Comparison of ENCODE assay signal across 24 mouse cellular contexts in the genomic region with DNA sequence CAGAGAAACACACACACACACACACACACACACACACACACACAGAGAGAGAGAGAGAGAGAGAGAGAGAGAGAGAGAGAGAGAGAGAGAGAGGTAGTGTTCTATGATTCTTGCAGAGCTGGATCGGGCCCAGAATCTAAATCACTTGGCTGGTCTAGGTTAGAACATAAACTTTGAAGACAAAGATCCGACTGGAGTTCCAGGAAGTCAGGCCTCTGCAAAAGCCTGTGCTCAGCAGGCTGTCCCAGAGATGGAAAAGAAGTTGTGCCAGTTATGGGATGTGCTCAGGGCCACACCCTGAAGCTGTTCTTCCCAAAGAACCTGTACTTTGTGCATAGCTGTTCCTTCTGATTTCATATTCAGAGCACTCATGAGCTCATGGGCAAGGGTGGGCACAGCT. TPM values are rescaled to one million over a fixed set of nuclear protein-coding genes. Genes with fewer than 3 reads are reported as not detected.
A peak's percentile ranks its signal among the peaks of the same experiment; 100 is the strongest.
DNase-seq lines count a peak whose midpoint lies in the region; ATAC-seq and TF ChIP-seq lines count a peak whose summit lies in the region.
"Had no signal": no experiment of that assay in that cellular context is flagged by ENCODE, and none has a peak within 500 bp of the region (broad histone marks: within the 10 kb centered on the region; RNA-seq: fewer than 3 reads in every experiment).

No protein-coding gene starts in this region.

- no peaks in the 10 kb centered on the region for H3K9me3 ChIP-seq in lung, embryonic 14.5 days (ENCODE audit: low read depth, low read length)
- H3K9me3 ChIP-seq in stomach, embryonic 16.5 days (replicated peaks; ENCODE audit: control insufficient read depth, low read length): 0 out of 2 replicates have a peak, but pooled peaks cover 4% of the 10 kb centered on the region
- H3K9me3 ChIP-seq: embryonic facial prominence, embryonic 15.5 days had no signal

- TF ChIP-seq CTCF in lung, embryonic 14.5 days (IDR thresholded peaks at IDR 0.05; ENCODE audit: low read depth): no peak
- no peak for TF ChIP-seq CTCF in lung, adult 2 months (IDR thresholded peaks at IDR 0.05; ENCODE audit: insufficient read depth, low read length)

- no peak overlapping the region for H3K9ac ChIP-seq in lung, embryonic 14.5 days
- H3K9ac ChIP-seq in stomach, embryonic 16.5 days (ENCODE audit: low read length): no peak overlapping the region
- H3K9ac ChIP-seq: embryonic facial prominence, embryonic 15.5 days; heart, embryonic 12.5 days; hindbrain, embryonic 14.5 days had no signal

- H3K36me3 ChIP-seq in lung, embryonic 14.5 days (ENCODE audit: insufficient read depth): no peaks in the 10 kb centered on the region
- no peaks in the 10 kb centered on the region for H3K36me3 ChIP-seq in stomach, embryonic 16.5 days (ENCODE audit: control insufficient read depth, insufficient read depth, low read length)
- H3K36me3 ChIP-seq: embryonic facial prominence, embryonic 15.5 days; forebrain, embryonic 10.5 days; G1E had no signal

- no peaks in the 10 kb centered on the region for H3K4me1 ChIP-seq in lung, embryonic 14.5 days (ENCODE audit: insufficient read depth)
- H3K4me1 ChIP-seq in lung, adult 2 months (ENCODE audit: control insufficient read depth, insufficient read depth, low read length): no peaks in the 10 kb centered on the region
- peaks cover 4% of the 10 kb centered on the region; the same call in 1 of the 2 replicates for H3K4me1 ChIP-seq in stomach, embryonic 16.5 days (ENCODE audit: control insufficient read depth, insufficient read depth, low read length)

- H3K4me3 ChIP-seq in lung, embryonic 14.5 days (ENCODE audit: low read depth, low read length): no peak overlapping the region
- no peak overlapping the region for H3K4me3 ChIP-seq in lung, adult 2 months (replicated peaks; ENCODE audit: extremely low read depth, low read depth, low read length)
- H3K4me3 ChIP-seq in stomach, embryonic 16.5 days (replicated peaks; ENCODE audit: low read length): no peak overlapping the region
- H3K4me3 ChIP-seq: embryonic facial prominence, embryonic 15.5 days; erythroblast, embryonic 14.5 days; forebrain, embryonic 10.5 days; heart, embryonic 12.5 days; hindbrain, embryonic 10.5 days had no signal

- 41% methylated on average over 2 of the region's 2 CpGs for WGBS in lung, embryonic 14.5 days
- 54% methylated on average over 2 of the region's 2 CpGs for WGBS in lung, adult 2 months
- 42% methylated on average over 2 of the region's 2 CpGs for WGBS in stomach, embryonic 16.5 days

- ATAC-seq in lung, embryonic 14.5 days (ENCODE audit: insufficient read depth): no peak
- peak; percentile 61; the same call in 1 of the 2 replicates for ATAC-seq in stomach, embryonic 16.5 days (ENCODE audit: insufficient read depth, low FRiP score)
- ATAC-seq: CD4-positive, CD25-positive, alpha-beta regulatory T cell, adult 4 months; forebrain, embryonic 14.5 days had no signal

- TF ChIP-seq POLR2A in lung, adult 2 months (IDR thresholded peaks at IDR 0.05; ENCODE audit: borderline replicate concordance, extremely low read depth, low read depth, low read length): no peak

- DNase-seq in lung, embryonic 14.5 days: peak; percentile 33
- no peak for DNase-seq in lung, adult 2 months
- DNase-seq in urinary bladder, postnatal 14 days (ENCODE audit: low spot score): peak; percentile 15
- DNase-seq in urinary bladder, adult 2 months (ENCODE audit: low spot score): no peak
- DNase-seq in heart, adult 9 months (ENCODE audit: low spot score in 2 of 2): no peak
- DNase-seq: adrenal gland, postnatal 14 days; B cell, adult 2 months; cerebellum, adult 18-20 months; cerebellum, adult 9-11 months; cerebellum, postnatal 36 days; gastrocnemius, postnatal 10 days; heart, adult 18-20 months had no signal

- no peaks in the 10 kb centered on the region for H3K27me3 ChIP-seq in lung, embryonic 14.5 days (ENCODE audit: insufficient read depth, low read length)
- no peaks in the 10 kb centered on the region for H3K27me3 ChIP-seq in stomach, embryonic 16.5 days (ENCODE audit: control insufficient read depth, insufficient read depth, low read length)
- H3K27me3 ChIP-seq: embryonic facial prominence, embryonic 15.5 days; heart, embryonic 12.5 days had no signal

- H3K4me2 ChIP-seq in lung, embryonic 14.5 days: no peak overlapping the region
- H3K4me2 ChIP-seq in stomach, embryonic 16.5 days (ENCODE audit: low read depth, low read length): no peak overlapping the region
- H3K4me2 ChIP-seq: embryonic facial prominence, embryonic 15.5 days; heart, embryonic 12.5 days; hindbrain, embryonic 14.5 days had no signal

- H3K27ac ChIP-seq in lung, embryonic 14.5 days (ENCODE audit: low read depth): no peak overlapping the region
- H3K27ac ChIP-seq in stomach, embryonic 16.5 days (ENCODE audit: low read length): peak overlapping the region; percentile 11; the same call in 1 of the 2 replicates
- H3K27ac ChIP-seq: embryonic facial prominence, embryonic 15.5 days; forebrain, embryonic 10.5 days; hindbrain, embryonic 14.5 days had no signal

RNA-seq across cellular contexts. Expression of a gene that starts 1.5 kb away (rescaled TPM):
- not detected in 2 replicates for polyA plus RNA-seq in lung, embryonic 14.5 days (2014; fragmentation: Nextera tagmentation; extraction: Ambion mirVana)
- not detected in 2 replicates for polyA plus RNA-seq in lung, adult 2 months (2012; rRNA removed)
- polyA plus RNA-seq in urinary bladder, adult 2 months (2012; rRNA removed): not detected in 2 replicates
- polyA plus RNA-seq in stomach, embryonic 16.5 days (2015; fragmentation: Nextera tagmentation; extraction: Ambion mirVana): not detected in 2 replicates
- polyA plus RNA-seq: CD4-positive, CD25-positive, alpha-beta regulatory T cell, adult 4 months; embryonic facial prominence, embryonic 15.5 days; erythroblast, embryonic 14.5 days; forebrain, embryonic 10.5 days; forebrain, embryonic 14.5 days; frontal cortex, adult 2 months; G1E; heart, embryonic 12.5 days; heart, embryonic 16.5 days; hindbrain, embryonic 10.5 days; hindbrain, embryonic 14.5 days had no signal

Comparison
In these comparisons a context has a peak if more than half of its experiments do, and no peak if none do; other contexts are left out.
1. DNase-seq: peak in lung, embryonic 14.5 days (single experiment) and urinary bladder, postnatal 14 days (single experiment); none in lung, adult 2 months (single experiment), urinary bladder, adult 2 months (single experiment) and heart, adult 9 months (0 of 2).